Mouse (Mus musculus): ENCODE results near the gene Cdk7.
A peak's percentile ranks its signal among the peaks of the same experiment; 100 is the strongest.
"Not testable (repeated sequence)": the region's sequence is repeated elsewhere in the genome, so short reads cannot be mapped to it uniquely, and the experiment has no call there.

The Cdk7 gene

GRCm38 (mm10) chr13:100730861-100731176 is at the start of gene Cdk7:
Gene Cdk7, minus strand, starts transcription at chr13:100730939.
- peak; percentile 87 for DNase-seq (ENCODE audit: low read depth, low spot score)

GRCm38 (mm10) chr13:100777491-100777890 is 46.8 kb upstream of the Cdk7 start:
- DNase-seq (ENCODE audit: low read depth, low spot score): no peak

GRCm38 (mm10) chr13:100776710-100777109 is 46.0 kb upstream of the Cdk7 start:
- DNase-seq (ENCODE audit: low read depth, low spot score): no peak

GRCm38 (mm10) chr13:100776056-100776419 is 45.3 kb upstream of the Cdk7 start:
- DNase-seq (ENCODE audit: low read depth, low spot score): no peak

GRCm38 (mm10) chr13:100775252-100776055 is 44.7 kb upstream of the Cdk7 start, which contains the start of gene Cenph:
Gene Cenph, minus strand, starts transcription at chr13:100775899.
- DNase-seq (ENCODE audit: low read depth, low spot score): peak; percentile 80

GRCm38 (mm10) chr13:100774704-100775103 is 44.0 kb upstream of the Cdk7 start:
- DNase-seq (ENCODE audit: low read depth, low spot score): no peak

GRCm38 (mm10) chr13:100755329-100755728 is 24.6 kb upstream of the Cdk7 start:
- no peak for DNase-seq (ENCODE audit: low read depth, low spot score)

- no peak for DNase-seq (ENCODE audit: low read depth, low spot score)
These were observed 23.4 kb upstream of the Cdk7 start for GRCm38 (mm10) chr13:100754186-100754585.

- no peak for DNase-seq (ENCODE audit: low read depth, low spot score)
These were observed 22.3 kb upstream of the Cdk7 start for GRCm38 (mm10) chr13:100753011-100753410.

- DNase-seq (ENCODE audit: low read depth, low spot score): no peak
These were observed 21.8 kb upstream of the Cdk7 start for GRCm38 (mm10) chr13:100752529-100752928.

- no peak for DNase-seq (ENCODE audit: low read depth, low spot score)
These were observed 20.7 kb upstream of the Cdk7 start for GRCm38 (mm10) chr13:100751402-100751801.

GRCm38 (mm10) chr13:100750799-100751198 is 20.1 kb upstream of the Cdk7 start:
- DNase-seq (ENCODE audit: low read depth, low spot score): no peak

GRCm38 (mm10) chr13:100748638-100749037 is 17.9 kb upstream of the Cdk7 start:
- peak; percentile 53 for DNase-seq (ENCODE audit: low read depth, low spot score)

- DNase-seq (ENCODE audit: low read depth, low spot score): no peak
These were observed 15.4 kb upstream of the Cdk7 start for GRCm38 (mm10) chr13:100746090-100746489.

- DNase-seq (ENCODE audit: low read depth, low spot score): peak; percentile 73
These were observed 13.5 kb upstream of the Cdk7 start, which contains the start of gene Mrps36 for GRCm38 (mm10) chr13:100744036-100744744. Gene Mrps36, minus strand, starts transcription at chr13:100744659.

- no peak for DNase-seq (ENCODE audit: low read depth, low spot score)
These were observed 12.8 kb upstream of the Cdk7 start for GRCm38 (mm10) chr13:100743346-100744035.

GRCm38 (mm10) chr13:100742831-100743230 is 12.1 kb upstream of the Cdk7 start:
- DNase-seq (ENCODE audit: low read depth, low spot score): no peak

GRCm38 (mm10) chr13:100732756-100733155 is 2.0 kb upstream of the Cdk7 start:
- no peak for DNase-seq (ENCODE audit: low read depth, low spot score)

GRCm38 (mm10) chr13:100731462-100732046 is 815 bp upstream of the Cdk7 start:
- not testable (repeated sequence) for DNase-seq (ENCODE audit: low read depth, low spot score)

GRCm38 (mm10) chr13:100730153-100730860 is 432 bp downstream of the Cdk7 start:
- no peak for DNase-seq (ENCODE audit: low read depth, low spot score)

- not testable (repeated sequence) for DNase-seq (ENCODE audit: low read depth, low spot score)
These were observed 2.2 kb downstream of the Cdk7 start for GRCm38 (mm10) chr13:100728530-100728929.

All from WW6 (cell line).